Mouse (Mus musculus) neural tube, embryonic 11.5 days (tissue): ENCODE results near the gene Kpna7. TPM values are rescaled to one million over a fixed set of nuclear protein-coding genes. Genes with fewer than 3 reads are reported as not detected.

ENCODE experiments used
- ATAC-seq: fragments of 200-750 bp; cut with Nextera tagmentation; 2 replicates; pipeline ENCODE4 v1.8.0; 2017; ENCODE audit warnings: moderate number of reproducible peaks, mild to moderate bottlenecking, moderate TSS enrichment, moderate library complexity; ENCODE audit not compliant: insufficient read depth, low FRiP score, low TSS enrichment
- DNase-seq: peaks from one replicate; pipeline ENCODE4 v3.0.0-alpha.2; 2015; ENCODE audit warnings: low spot score
- H3K27ac ChIP-seq: fragments of 300-500 bp; sonication (generic); 2 replicates; pipeline ENCODE4 v1.5.1; 2014; ENCODE audit warnings: low read depth, mild to moderate bottlenecking, low read length
- H3K27me3 ChIP-seq: fragments of 300-500 bp; sonication (generic); 2 replicates; pipeline ENCODE4 v1.6.1; 2014; ENCODE audit warnings: mild to moderate bottlenecking, low read length, mixed read lengths; ENCODE audit not compliant: control insufficient read depth, insufficient read depth
- H3K36me3 ChIP-seq: fragments of 300-500 bp; sonication (generic); 2 replicates; pipeline ENCODE4 v1.6.1; 2014; ENCODE audit warnings: mild to moderate bottlenecking, low read length, moderate library complexity, mixed read lengths; ENCODE audit not compliant: control insufficient read depth, insufficient read depth
- H3K4me1 ChIP-seq: fragments of 300-500 bp; sonication (generic); 2 replicates; pipeline ENCODE4 v1.6.1; 2014; ENCODE audit warnings: low read length, mixed read lengths; ENCODE audit not compliant: control insufficient read depth, insufficient read depth
- H3K4me2 ChIP-seq: fragments of 300-500 bp; sonication (generic); 2 replicates; pipeline ENCODE4 v1.6.1; 2014; ENCODE audit warnings: low read depth, mild to moderate bottlenecking, moderate library complexity
- H3K4me3 ChIP-seq: fragments of 300-500 bp; sonication (generic); 2 replicates; pipeline ENCODE4 v1.5.1; 2014; ENCODE audit warnings: low read depth, low read length
- H3K9ac ChIP-seq: fragments of 300-500 bp; sonication (generic); 2 replicates; pipeline ENCODE4 v1.6.1; 2014; ENCODE audit warnings: mild to moderate bottlenecking, low read length
- H3K9me3 ChIP-seq: fragments of 300-500 bp; sonication (generic); 2 replicates; pipeline ENCODE4 v1.6.1; 2016; ENCODE audit warnings: low read length; ENCODE audit not compliant: control insufficient read depth
- WGBS: fragments of 180-500 bp; shearing (Covaris S2); extraction: QIAGEN DNeasy Blood & Tissue Kit; methylation state at CpG from one replicate; pipeline ENCODE4 v1.1.7; 2014; 5-methylcytosine and 5-hydroxymethylcytosine counted together
- polyA plus RNA-seq: library from polyadenylated mRNA; unstranded; fragments of >200 nt; fragmentation: Nextera tagmentation; extraction: Ambion mirVana; gene quantifications from 2 replicates; pipeline ENCODE4 v1.2.1, GENCODE M21; 2014

Gene Kpna7
- polyA plus RNA-seq, 1 experiment from 2014 or later: not detected

DNA sequence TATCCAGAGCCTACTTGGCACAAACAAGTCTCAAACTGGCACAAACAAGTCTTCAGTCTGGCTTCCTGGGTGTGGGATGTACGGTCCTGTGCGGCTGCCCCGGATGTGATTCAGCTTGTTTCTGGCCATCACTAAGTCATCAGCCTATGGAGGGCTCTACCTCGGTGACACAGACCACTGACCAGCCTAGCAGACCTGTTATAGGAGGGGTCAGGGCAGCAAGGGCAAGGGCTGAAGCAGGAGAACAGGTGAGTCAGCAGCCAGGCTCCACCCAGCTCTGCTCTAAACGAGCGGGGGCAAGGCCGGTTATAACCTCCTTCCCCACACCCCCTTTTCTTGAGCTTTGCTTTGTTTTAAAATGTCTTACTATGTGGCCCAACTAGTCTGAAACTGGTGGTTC is 129.4 kb downstream of the Kpna7 start:
- Histone ChIP-seq H3K27ac (no peak overlapping the region), H3K4me3 (no peak overlapping the region), H3K36me3 (no peaks in the 10 kb centered on the region), H3K27me3 (no peaks in the 10 kb centered on the region), H3K9ac (no peak overlapping the region), H3K4me1 (no peaks in the 10 kb centered on the region), H3K9me3 (no peaks in the 10 kb centered on the region), H3K4me2 (no peak overlapping the region)
- no peak for DNase-seq
- ATAC-seq: no peak
- WGBS: 84% methylated on average over 7 of the region's 7 CpGs

DNA sequence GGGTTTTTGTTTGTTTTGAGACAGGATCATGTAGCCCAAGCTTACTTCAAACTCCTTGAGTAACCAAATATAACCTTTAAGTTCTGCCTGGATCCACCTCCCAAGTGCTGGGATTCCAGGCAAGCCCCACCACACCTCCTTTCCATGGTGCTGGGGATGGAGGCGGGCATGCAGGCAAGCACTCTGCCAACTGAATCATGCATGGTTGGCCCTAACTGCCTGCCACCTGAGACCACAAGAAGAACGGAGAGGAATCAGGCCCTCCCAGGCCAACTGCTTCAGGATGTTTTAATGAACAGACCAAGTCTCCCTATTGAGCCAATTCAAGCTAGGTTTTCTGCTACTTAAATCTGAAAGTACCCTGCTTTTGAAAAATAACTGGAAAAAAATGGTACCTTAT is 131.2 kb downstream of the Kpna7 start:
- H3K27me3 ChIP-seq: no peaks in the 10 kb centered on the region
- no peaks in the 10 kb centered on the region for H3K36me3 ChIP-seq
- no peak overlapping the region for H3K9ac ChIP-seq
- H3K4me3 ChIP-seq: no peak overlapping the region
- DNase-seq (no peak), ATAC-seq (no peak)
- H3K27ac ChIP-seq: no peak overlapping the region
- WGBS: 87% methylated on average over 2 of the region's 2 CpGs
- no peak overlapping the region for H3K4me2 ChIP-seq
- peaks cover 2% of the 10 kb centered on the region; the same call in 1 of the 2 replicates for H3K4me1 ChIP-seq
- H3K9me3 ChIP-seq: no peaks in the 10 kb centered on the region

DNA sequence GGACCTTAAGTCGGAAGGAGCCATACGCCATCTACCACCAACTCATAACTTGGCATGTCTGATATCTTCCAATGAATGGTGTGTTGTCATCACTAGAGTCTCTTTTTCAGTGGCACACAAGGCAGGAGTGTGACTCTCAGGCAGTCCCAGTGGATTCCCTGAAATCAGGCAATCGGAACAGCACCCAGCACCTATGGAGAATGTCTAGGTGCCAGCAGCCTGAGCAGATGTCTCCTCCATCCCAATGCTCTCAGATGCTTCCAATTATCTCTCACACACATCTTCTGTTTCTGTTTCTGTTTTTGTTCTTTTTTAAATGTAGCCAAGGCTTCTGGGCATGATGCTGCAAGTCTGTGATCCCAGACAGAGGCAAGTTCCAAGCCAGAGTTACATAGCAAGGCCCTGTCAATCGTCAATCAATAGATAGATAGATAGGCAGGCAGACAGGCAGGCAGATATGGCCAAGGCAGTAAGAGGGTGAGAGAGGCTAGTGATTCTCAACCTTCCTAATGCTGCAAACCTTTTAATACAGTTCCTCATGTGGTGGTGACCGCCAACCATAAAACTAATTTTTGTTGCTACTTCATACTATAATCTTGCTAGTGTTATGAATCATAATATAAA is 133.3 kb downstream of the Kpna7 start:
- Histone ChIP-seq H3K27ac (no peak overlapping the region), H3K9ac (no peak overlapping the region), H3K4me2 (no peak overlapping the region), H3K27me3 (no peaks in the 10 kb centered on the region), H3K4me3 (no peak overlapping the region), H3K9me3 (no peaks in the 10 kb centered on the region), H3K4me1 (peaks cover 2% of the 10 kb centered on the region; the same call in 1 of the 2 replicates), H3K36me3 (no peaks in the 10 kb centered on the region)
- DNase-seq (no peak), ATAC-seq (no peak)
- WGBS: 91% methylated on average over 5 of the region's 5 CpGs

DNA sequence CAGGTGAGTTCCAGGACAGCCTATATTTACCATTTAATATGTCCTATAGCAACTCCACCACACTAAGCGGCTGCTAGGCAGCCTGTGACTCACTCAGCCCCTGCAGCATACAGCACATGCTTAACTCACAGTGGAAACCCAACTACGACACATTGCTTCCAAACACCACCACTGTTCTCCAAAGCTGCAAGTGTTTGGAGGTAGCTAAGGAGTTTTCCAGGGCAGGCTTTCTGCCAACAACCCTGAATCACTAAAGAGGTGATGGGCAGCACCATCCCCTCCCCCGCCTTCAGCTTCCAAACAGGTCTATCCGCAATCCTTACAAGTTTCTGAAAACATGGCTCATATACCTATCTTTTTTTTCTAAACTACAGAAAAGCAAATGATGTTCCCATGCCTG is 134.0 kb downstream of the Kpna7 start:
- Histone ChIP-seq H3K9ac (no peak overlapping the region), H3K4me3 (no peak overlapping the region), H3K4me1 (peaks cover 2% of the 10 kb centered on the region; the same call in 1 of the 2 replicates), H3K4me2 (no peak overlapping the region), H3K27ac (no peak overlapping the region), H3K9me3 (no peaks in the 10 kb centered on the region), H3K36me3 (no peaks in the 10 kb centered on the region), H3K27me3 (no peaks in the 10 kb centered on the region)
- DNase-seq (no peak), ATAC-seq (no peak)
- WGBS: 93% methylated on average over 4 of the region's 4 CpGs

DNA sequence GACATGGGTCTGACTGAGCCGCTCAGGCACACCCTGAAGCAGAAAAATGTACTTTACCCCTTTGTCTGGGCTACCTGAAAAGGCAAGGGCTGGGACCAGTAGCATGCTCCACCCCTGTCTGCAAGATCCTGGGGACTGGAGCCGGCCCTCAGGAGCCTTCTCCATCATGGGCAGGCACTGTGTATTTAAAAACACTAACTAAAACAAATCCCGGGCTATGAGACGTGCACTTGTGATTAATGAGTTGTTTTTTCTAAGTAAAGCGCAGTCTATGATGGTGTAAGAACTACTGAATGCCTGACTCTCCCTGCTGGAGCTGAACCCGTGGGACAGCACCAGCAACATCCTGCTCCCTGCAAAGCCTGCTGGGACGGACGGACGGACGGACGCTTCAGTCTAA is 135.4 kb downstream of the Kpna7 start:
- peaks cover 2% of the 10 kb centered on the region; the same call in 1 of the 2 replicates for H3K4me1 ChIP-seq
- H3K9ac ChIP-seq: no peak overlapping the region
- DNase-seq (no peak), ATAC-seq (no peak)
- 68% methylated on average over 11 of the region's 11 CpGs for WGBS
- no peaks in the 10 kb centered on the region for H3K9me3 ChIP-seq
- no peaks in the 10 kb centered on the region for H3K36me3 ChIP-seq
- H3K4me2 ChIP-seq: no peak overlapping the region
- no peak overlapping the region for H3K4me3 ChIP-seq
- no peak overlapping the region for H3K27ac ChIP-seq
- H3K27me3 ChIP-seq: no peaks in the 10 kb centered on the region

DNA sequence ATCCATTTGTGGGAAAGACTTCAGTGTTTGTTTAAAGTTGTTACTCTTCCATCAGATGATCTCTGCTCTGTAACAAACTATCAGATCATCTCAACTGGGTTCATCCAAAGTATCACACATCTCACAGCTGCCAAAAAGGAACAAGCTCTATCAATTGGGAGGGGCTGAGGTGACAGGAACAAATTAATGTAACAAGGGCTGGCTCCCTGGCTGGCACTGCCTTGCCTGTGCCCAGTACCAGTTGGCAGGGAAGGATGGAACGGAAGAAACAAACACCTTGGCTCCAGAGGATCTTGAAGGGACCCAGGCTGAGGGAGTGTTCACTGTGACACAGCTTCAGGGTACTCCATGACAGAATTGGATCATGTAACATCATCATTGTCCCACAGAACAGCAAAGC is 135.8 kb downstream of the Kpna7 start:
- H3K27ac ChIP-seq: no peak overlapping the region
- WGBS: 100% methylated on average over 1 of the region's 1 CpGs
- DNase-seq (no peak), ATAC-seq (no peak)
- H3K4me3 ChIP-seq: no peak overlapping the region
- no peak overlapping the region for H3K9ac ChIP-seq
- H3K27me3 ChIP-seq: no peaks in the 10 kb centered on the region
- no peaks in the 10 kb centered on the region for H3K36me3 ChIP-seq
- peaks cover 2% of the 10 kb centered on the region; the same call in 1 of the 2 replicates for H3K4me1 ChIP-seq
- H3K9me3 ChIP-seq: no peaks in the 10 kb centered on the region
- H3K4me2 ChIP-seq: no peak overlapping the region

DNA sequence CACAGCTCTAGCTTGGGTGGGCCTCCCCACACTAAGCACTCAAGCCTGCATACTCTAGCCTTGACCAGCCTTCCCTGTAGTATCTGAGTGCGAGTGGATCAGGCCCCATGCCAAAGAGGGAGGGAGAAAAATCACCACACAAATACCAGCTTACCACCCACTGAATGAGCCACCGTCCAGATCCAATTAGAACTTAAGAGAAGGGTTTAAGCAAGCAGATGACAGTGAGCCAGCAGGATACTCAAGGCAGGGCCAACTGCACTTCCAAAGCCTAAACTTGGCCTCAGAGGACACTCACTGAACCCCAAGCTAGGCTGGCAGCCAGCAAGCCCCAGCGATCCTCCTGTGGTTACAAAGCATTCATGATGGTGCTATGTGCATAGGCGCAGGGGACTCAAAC is 137.8 kb downstream of the Kpna7 start:
- H3K4me1 ChIP-seq: peaks cover 4% of the 10 kb centered on the region; the same call in 1 of the 2 replicates
- DNase-seq (no peak), ATAC-seq (no peak)
- H3K9me3 ChIP-seq: no peaks in the 10 kb centered on the region
- H3K36me3 ChIP-seq: no peaks in the 10 kb centered on the region
- H3K27ac ChIP-seq: no peak overlapping the region
- H3K4me3 ChIP-seq: no peak overlapping the region
- 87% methylated on average over 4 of the region's 4 CpGs for WGBS
- no peaks in the 10 kb centered on the region for H3K27me3 ChIP-seq
- no peak overlapping the region for H3K4me2 ChIP-seq
- H3K9ac ChIP-seq: no peak overlapping the region

DNA sequence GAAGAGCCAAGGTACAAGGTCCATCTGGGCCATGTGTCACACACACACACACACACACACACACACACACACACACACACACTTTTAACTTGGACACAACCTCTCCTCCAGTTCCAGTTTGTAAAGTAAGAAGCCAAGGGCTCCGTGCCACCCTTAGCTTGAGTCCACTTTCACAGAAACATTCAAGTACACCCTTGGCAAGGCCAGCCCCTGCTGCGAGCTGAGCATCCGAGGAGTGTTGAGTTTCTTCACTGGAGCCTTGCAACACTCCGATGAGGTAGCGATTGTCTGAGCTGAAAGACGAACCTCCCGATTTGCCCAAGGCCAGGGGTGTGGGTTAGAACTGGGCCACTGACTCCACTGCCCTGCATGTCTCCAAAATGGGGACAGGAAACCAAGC is 138.9 kb downstream of the Kpna7 start:
- Histone ChIP-seq H3K4me1 (peaks cover 4% of the 10 kb centered on the region; the same call in 1 of the 2 replicates), H3K9me3 (no peaks in the 10 kb centered on the region), H3K4me3 (no peak overlapping the region), H3K27ac (no peak overlapping the region), H3K36me3 (no peaks in the 10 kb centered on the region), H3K27me3 (no peaks in the 10 kb centered on the region), H3K9ac (no peak overlapping the region), H3K4me2 (no peak overlapping the region)
- no peak for ATAC-seq
- 89% methylated on average over 7 of the region's 7 CpGs for WGBS
- no peak for DNase-seq

DNA sequence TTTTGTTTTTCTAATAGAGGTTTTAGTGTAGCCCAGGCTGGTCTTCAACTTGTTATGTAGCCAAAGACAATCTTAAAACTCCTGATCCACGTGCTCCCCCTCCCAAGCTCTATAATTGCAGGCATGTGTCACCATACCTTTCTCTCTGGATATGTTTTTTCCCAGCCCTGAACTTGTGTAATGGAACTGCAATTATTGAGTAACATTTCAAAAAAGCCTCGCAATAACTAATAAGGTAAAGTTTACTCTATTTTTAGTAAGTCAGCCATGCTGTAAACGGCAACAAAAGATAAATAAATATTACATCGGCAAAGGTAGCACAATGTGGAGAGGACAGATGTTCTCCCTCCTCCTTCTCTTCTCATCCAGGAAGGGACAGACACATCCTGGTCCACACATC is 139.5 kb downstream of the Kpna7 start:
- Histone ChIP-seq H3K36me3 (no peaks in the 10 kb centered on the region), H3K9me3 (no peaks in the 10 kb centered on the region), H3K4me2 (no peak overlapping the region), H3K4me3 (no peak overlapping the region), H3K4me1 (peaks cover 4% of the 10 kb centered on the region; the same call in 1 of the 2 replicates), H3K27ac (no peak overlapping the region), H3K9ac (no peak overlapping the region), H3K27me3 (no peaks in the 10 kb centered on the region)
- DNase-seq: no peak
- 88% methylated on average over 4 of the region's 4 CpGs for WGBS
- ATAC-seq: no peak
